Mouse (Mus musculus): ENCODE results near the gene Vamp1. TPM values are rescaled to one million over a fixed set of nuclear protein-coding genes. Genes with fewer than 3 reads are reported as not detected.

Gene Vamp1
- polyA plus RNA-seq, 1 experiment, result 6.5 TPM

- Histone ChIP-seq H3K36me3 (ENCODE audit: control insufficient read depth, insufficient read depth) (no peaks in the 10 kb centered on the region), H3K27me3 (ENCODE audit: control insufficient read depth, insufficient read depth, insufficient read length) (no peaks in the 10 kb centered on the region), H3K4me3 (no peak overlapping the region), H3K79me2 (ENCODE audit: control insufficient read depth, insufficient read depth) (no peaks in the 10 kb centered on the region), H3ac (ENCODE audit: control insufficient read depth, insufficient read length) (no peak overlapping the region), H3K4me2 (ENCODE audit: low read depth) (no peak overlapping the region)
- TF ChIP-seq POLR2AphosphoS2 (IDR thresholded peaks at IDR 0.05; ENCODE audit: insufficient read length, low read depth) (no peak), MYOD1 (IDR thresholded peaks at IDR 0.05; ENCODE audit: control insufficient read depth in 1 of 3, insufficient read length in 2 of 3, low read depth in 2 of 3) (no peak), POLR2A (IDR thresholded peaks at IDR 0.05; ENCODE audit: insufficient read length, low read depth) (no peak), TCF3 (IDR thresholded peaks at IDR 0.05; ENCODE audit: insufficient read length, low read depth) (no peak), CEBPB (IDR thresholded peaks at IDR 0.05; ENCODE audit: insufficient read depth, poor library complexity, severe bottlenecking) (no peak), E2F4 (IDR thresholded peaks at IDR 0.05; ENCODE audit: insufficient read depth) (no peak)
These were observed 26.2 kb downstream of the Vamp1 start for GRCm38 (mm10) chr6:125241566-125241965.

DNA sequence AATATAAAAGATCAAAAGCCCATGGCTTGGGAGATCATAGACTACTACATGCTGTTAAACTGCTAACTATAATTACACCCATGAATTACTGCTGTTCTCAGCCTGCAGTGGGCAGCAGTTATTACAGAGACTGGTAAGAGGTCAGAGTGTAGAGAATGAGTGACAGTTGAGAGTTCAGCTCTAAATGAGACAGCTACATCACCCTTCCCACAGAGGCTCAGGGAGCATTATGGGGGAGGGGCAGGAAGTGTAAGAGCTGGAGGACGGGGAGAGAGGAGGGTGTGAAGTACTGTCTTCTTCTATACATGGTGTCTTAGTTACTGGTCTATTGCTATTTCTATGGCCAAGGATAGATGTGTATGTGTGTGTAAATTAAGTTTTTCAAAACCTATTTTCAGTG lies 29.2 kb downstream of the Vamp1 start:
- H3K79me2 ChIP-seq (ENCODE audit: control insufficient read depth, insufficient read depth), result no peaks in the 10 kb centered on the region
- no peak overlapping the region for H3K4me3 ChIP-seq
- TF ChIP-seq MAX (IDR thresholded peaks at IDR 0.05; ENCODE audit: low read depth) (no peak), POLR2AphosphoS2 (IDR thresholded peaks at IDR 0.05; ENCODE audit: insufficient read length, low read depth) (peak; percentile 2)
- H3K27me3 ChIP-seq (ENCODE audit: control insufficient read depth, insufficient read depth, insufficient read length), result no peaks in the 10 kb centered on the region
- no peaks in the 10 kb centered on the region for H3K36me3 ChIP-seq (ENCODE audit: control insufficient read depth, insufficient read depth)
- H3ac ChIP-seq (ENCODE audit: control insufficient read depth, insufficient read length), result no peak overlapping the region
- no peak overlapping the region for H3K4me2 ChIP-seq (ENCODE audit: low read depth)

- H3K27me3 ChIP-seq (ENCODE audit: control insufficient read depth, insufficient read depth, insufficient read length), result no peaks in the 10 kb centered on the region
- no peak overlapping the region for H3K4me3 ChIP-seq
- H3ac ChIP-seq (ENCODE audit: control insufficient read depth, insufficient read length), result no peak overlapping the region
- no peak for TF ChIP-seq SRF (IDR thresholded peaks at IDR 0.05; ENCODE audit: control insufficient read depth, insufficient read length, low read depth)
- TF ChIP-seq CEBPB (IDR thresholded peaks at IDR 0.05; ENCODE audit: insufficient read depth, poor library complexity, severe bottlenecking), result no peak
- no peak for TF ChIP-seq USF1 (IDR thresholded peaks at IDR 0.05; ENCODE audit: low read depth)
- no peak for TF ChIP-seq MYOD1 (IDR thresholded peaks at IDR 0.05; ENCODE audit: control insufficient read depth in 1 of 3, insufficient read length in 2 of 3, low read depth in 2 of 3)
- no peak for TF ChIP-seq MYOG (IDR thresholded peaks at IDR 0.05; ENCODE audit: control insufficient read depth in 1 of 3, insufficient read depth in 1 of 3, insufficient read length in 2 of 3, low read depth in 2 of 3)
- TF ChIP-seq TCF3 (IDR thresholded peaks at IDR 0.05; ENCODE audit: insufficient read length, low read depth), result no peak
- no peak for TF ChIP-seq POLR2A (IDR thresholded peaks at IDR 0.05; ENCODE audit: insufficient read length, low read depth)
- no peak for TF ChIP-seq TCF12 (IDR thresholded peaks at IDR 0.05; ENCODE audit: insufficient read depth, poor library complexity, severe bottlenecking)
- no peak for TF ChIP-seq POLR2AphosphoS2 (IDR thresholded peaks at IDR 0.05; ENCODE audit: insufficient read length, low read depth)
- no peak for TF ChIP-seq E2F4 (IDR thresholded peaks at IDR 0.05; ENCODE audit: insufficient read depth)
- TF ChIP-seq REST (IDR thresholded peaks at IDR 0.05; ENCODE audit: insufficient read depth, insufficient read length), result no peak
- no peak for TF ChIP-seq MAX (IDR thresholded peaks at IDR 0.05; ENCODE audit: low read depth)
- no peaks in the 10 kb centered on the region for H3K79me2 ChIP-seq (ENCODE audit: control insufficient read depth, insufficient read depth)
- H3K4me2 ChIP-seq (ENCODE audit: low read depth), result no peak overlapping the region
- no peaks in the 10 kb centered on the region for H3K36me3 ChIP-seq (ENCODE audit: control insufficient read depth, insufficient read depth)
These were observed 36.9 kb downstream of the Vamp1 start for GRCm38 (mm10) chr6:125252285-125252684.

DNA sequence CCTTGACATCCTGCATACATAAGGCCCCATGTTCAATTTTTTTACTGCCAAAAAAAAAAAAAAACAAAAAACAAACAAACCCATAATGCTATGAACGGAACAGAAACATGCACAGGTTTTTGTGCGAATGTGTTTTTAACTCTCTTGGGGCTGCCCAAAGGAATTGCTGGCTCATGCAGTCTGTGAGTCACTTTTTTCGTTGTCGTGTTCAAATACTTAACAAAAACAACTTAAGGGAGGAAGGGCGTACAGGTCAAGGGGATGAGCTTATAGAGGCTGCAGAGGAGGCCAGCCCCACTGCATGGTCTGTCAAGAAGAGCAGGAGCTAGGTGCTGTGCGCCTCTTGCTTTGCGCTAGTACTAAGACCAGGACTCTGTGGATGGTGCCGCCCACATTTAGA lies 37.4 kb downstream of the Vamp1 start:
- Histone ChIP-seq H3K27me3 (ENCODE audit: control insufficient read depth, insufficient read depth, insufficient read length) (no peaks in the 10 kb centered on the region), H3K4me3 (no peak overlapping the region), H3ac (ENCODE audit: control insufficient read depth, insufficient read length) (no peak overlapping the region), H3K4me2 (ENCODE audit: low read depth) (no peak overlapping the region), H3K79me2 (ENCODE audit: control insufficient read depth, insufficient read depth) (no peaks in the 10 kb centered on the region), H3K36me3 (ENCODE audit: control insufficient read depth, insufficient read depth) (no peaks in the 10 kb centered on the region)
- TF ChIP-seq SRF (IDR thresholded peaks at IDR 0.05; ENCODE audit: control insufficient read depth, insufficient read length, low read depth) (no peak), E2F4 (IDR thresholded peaks at IDR 0.05; ENCODE audit: insufficient read depth) (no peak), POLR2A (IDR thresholded peaks at IDR 0.05; ENCODE audit: insufficient read length, low read depth) (no peak), TCF12 (IDR thresholded peaks at IDR 0.05; ENCODE audit: insufficient read depth, poor library complexity, severe bottlenecking) (no peak), USF1 (IDR thresholded peaks at IDR 0.05; ENCODE audit: low read depth) (no peak), MYOG (IDR thresholded peaks at IDR 0.05; ENCODE audit: control insufficient read depth in 1 of 3, insufficient read depth in 1 of 3, insufficient read length in 2 of 3, low read depth in 2 of 3) (no peak), CEBPB (IDR thresholded peaks at IDR 0.05; ENCODE audit: insufficient read depth, poor library complexity, severe bottlenecking) (no peak), TCF3 (IDR thresholded peaks at IDR 0.05; ENCODE audit: insufficient read length, low read depth) (no peak), MAX (IDR thresholded peaks at IDR 0.05; ENCODE audit: low read depth) (no peak), POLR2AphosphoS2 (IDR thresholded peaks at IDR 0.05; ENCODE audit: insufficient read length, low read depth) (no peak), MYOD1 (IDR thresholded peaks at IDR 0.05; ENCODE audit: control insufficient read depth in 1 of 3, insufficient read length in 2 of 3, low read depth in 2 of 3) (no peak), REST (IDR thresholded peaks at IDR 0.05; ENCODE audit: insufficient read depth, insufficient read length) (no peak)

- Histone ChIP-seq H3ac (ENCODE audit: control insufficient read depth, insufficient read length) (no peak overlapping the region), H3K79me2 (ENCODE audit: control insufficient read depth, insufficient read depth) (no peaks in the 10 kb centered on the region), H3K4me2 (ENCODE audit: low read depth) (no peak overlapping the region), H3K27me3 (ENCODE audit: control insufficient read depth, insufficient read depth, insufficient read length) (no peaks in the 10 kb centered on the region), H3K36me3 (ENCODE audit: control insufficient read depth, insufficient read depth) (no peaks in the 10 kb centered on the region), H3K4me3 (no peak overlapping the region)
- no peak for TF ChIP-seq POLR2AphosphoS2 (IDR thresholded peaks at IDR 0.05; ENCODE audit: insufficient read length, low read depth)
- TF ChIP-seq REST (IDR thresholded peaks at IDR 0.05; ENCODE audit: insufficient read depth, insufficient read length), result no peak
- TF ChIP-seq POLR2A (IDR thresholded peaks at IDR 0.05; ENCODE audit: insufficient read length, low read depth), result no peak
- no peak for TF ChIP-seq TCF3 (IDR thresholded peaks at IDR 0.05; ENCODE audit: insufficient read length, low read depth)
- no peak for TF ChIP-seq MAX (IDR thresholded peaks at IDR 0.05; ENCODE audit: low read depth)
- no peak for TF ChIP-seq SRF (IDR thresholded peaks at IDR 0.05; ENCODE audit: control insufficient read depth, insufficient read length, low read depth)
- TF ChIP-seq MYOD1 (IDR thresholded peaks at IDR 0.05; ENCODE audit: control insufficient read depth in 1 of 3, insufficient read length in 2 of 3, low read depth in 2 of 3), result no peak
- TF ChIP-seq TCF12 (IDR thresholded peaks at IDR 0.05; ENCODE audit: insufficient read depth, poor library complexity, severe bottlenecking), result no peak
- TF ChIP-seq CEBPB (IDR thresholded peaks at IDR 0.05; ENCODE audit: insufficient read depth, poor library complexity, severe bottlenecking), result no peak
- TF ChIP-seq MYOG (IDR thresholded peaks at IDR 0.05; ENCODE audit: control insufficient read depth in 1 of 3, insufficient read depth in 1 of 3, insufficient read length in 2 of 3, low read depth in 2 of 3), result no peak
- TF ChIP-seq E2F4 (IDR thresholded peaks at IDR 0.05; ENCODE audit: insufficient read depth), result no peak
- no peak for TF ChIP-seq USF1 (IDR thresholded peaks at IDR 0.05; ENCODE audit: low read depth)
These were observed 38.7 kb downstream of the Vamp1 start for GRCm38 (mm10) chr6:125253863-125254715.
